Mouse (Mus musculus): Measurements from ENCODE around the gene Atp2a2.

DNA sequence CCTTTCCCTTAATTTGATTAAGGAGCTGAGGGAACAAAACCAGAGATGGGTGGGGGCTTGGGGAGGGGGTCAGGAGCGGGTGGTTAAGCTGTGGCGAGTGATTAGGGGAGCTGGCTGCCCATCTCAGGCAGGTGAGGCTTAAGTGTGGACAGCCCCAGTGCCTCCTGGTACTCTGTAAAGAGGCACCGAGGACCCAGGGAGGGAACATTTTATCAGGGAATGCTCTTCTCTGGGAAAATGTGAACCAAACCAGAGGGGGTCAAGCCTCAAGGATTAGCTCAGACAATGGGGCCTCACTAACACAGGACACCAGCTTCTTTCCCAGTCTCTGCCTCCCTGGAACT, 19.1 kb upstream of the Atp2a2 start:
- TF ChIP-seq CTCF (IDR thresholded peaks at IDR 0.05; ENCODE audit: low read depth, low read length), result no peak
- no peak for TF ChIP-seq POLR2A (IDR thresholded peaks at IDR 0.05; ENCODE audit: borderline replicate concordance, low read depth, low read length)

Data from bone marrow macrophage, adult 2 months (primary cell).